ENCODE assay signal across 8 mouse cellular contexts in the genomic region with DNA sequence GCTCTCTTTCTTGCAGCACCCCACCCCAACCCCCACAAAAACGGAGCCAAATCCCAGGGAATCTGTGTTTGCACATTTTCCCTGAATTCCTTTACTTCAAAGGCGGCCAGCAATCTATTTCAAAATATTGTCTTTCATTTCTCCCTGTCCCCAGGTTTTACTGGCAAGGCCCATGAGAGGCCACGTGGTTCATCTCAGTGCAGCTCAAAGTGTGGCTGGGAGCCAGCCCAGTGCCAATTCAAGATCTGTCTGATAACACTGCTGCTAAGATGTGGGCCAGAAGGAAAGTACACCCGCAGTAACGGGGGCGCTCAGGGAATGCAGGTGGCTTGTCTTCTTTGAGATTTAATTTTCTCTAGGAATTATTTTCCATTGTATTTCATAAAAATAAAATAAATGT. TPM values are rescaled to one million over a fixed set of nuclear protein-coding genes. Genes with fewer than 3 reads are reported as not detected.
DNase-seq lines count a peak whose midpoint lies in the region; ATAC-seq and TF ChIP-seq lines count a peak whose summit lies in the region.

No protein-coding gene starts in this region.

- ATAC-seq in intestine, embryonic 15.5 days, result no peak
- ATAC-seq in limb, embryonic 12.5 days (ENCODE audit: insufficient number of reproducible peaks, insufficient read depth, low FRiP score, low TSS enrichment, low read depth), result no peak
- no peak; the same call in 1 of the 2 replicates for ATAC-seq in midbrain, embryonic 15.5 days (replicated peaks)
- no peak for ATAC-seq in activated CD4-positive, CD25-positive, alpha-beta regulatory T cell, adult 4 months
- ATAC-seq in erythroblast, adult 5-6 weeks (replicated peaks; ENCODE audit: low FRiP score, poor library complexity, severe bottlenecking), result no peak

- H3K36me3 ChIP-seq in intestine, embryonic 15.5 days, result no peaks in the 10 kb centered on the region
- H3K36me3 ChIP-seq in limb, embryonic 12.5 days, result peaks cover 21% of the 10 kb centered on the region
- peaks cover 13% of the 10 kb centered on the region for H3K36me3 ChIP-seq in midbrain, embryonic 15.5 days (replicated peaks)

- no peak for TF ChIP-seq CTCF in cortical plate, adult 2 months (IDR thresholded peaks at IDR 0.05; ENCODE audit: extremely low read depth, insufficient read depth, low read length)

- peak overlapping the region; percentile 33; the same call in 1 of the 2 replicates for H3K27ac ChIP-seq in cortical plate, adult 2 months (ENCODE audit: insufficient read depth, low read length)
- no peak overlapping the region for H3K27ac ChIP-seq in intestine, embryonic 15.5 days
- no peak overlapping the region for H3K27ac ChIP-seq in limb, embryonic 12.5 days
- peak overlapping the region; percentile 42 for H3K27ac ChIP-seq in midbrain, embryonic 15.5 days

- 24% methylated on average over 6 of the region's 6 CpGs for WGBS in intestine, embryonic 15.5 days
- 23% methylated on average over 6 of the region's 6 CpGs for WGBS in limb, embryonic 12.5 days
- WGBS in midbrain, embryonic 15.5 days, result 28% methylated on average over 6 of the region's 6 CpGs

- H3K4me1 ChIP-seq in cortical plate, adult 2 months (ENCODE audit: control insufficient read depth, insufficient read depth, low read length), result no peaks in the 10 kb centered on the region
- peaks cover 11% of the 10 kb centered on the region for H3K4me1 ChIP-seq in intestine, embryonic 15.5 days (replicated peaks)
- H3K4me1 ChIP-seq in limb, embryonic 12.5 days (replicated peaks), result peaks cover 11% of the 10 kb centered on the region
- peaks cover 12% of the 10 kb centered on the region for H3K4me1 ChIP-seq in midbrain, embryonic 15.5 days

- peak overlapping the region; percentile 92 for H3K4me2 ChIP-seq in intestine, embryonic 15.5 days (replicated peaks)
- H3K4me2 ChIP-seq in limb, embryonic 12.5 days, result peak overlapping the region; percentile 85
- peak overlapping the region; percentile 57 for H3K4me2 ChIP-seq in midbrain, embryonic 15.5 days

- no peak for TF ChIP-seq POLR2A in cortical plate, adult 2 months (IDR thresholded peaks at IDR 0.05; ENCODE audit: extremely low read depth, insufficient read depth, low read length)

- no peaks in the 10 kb centered on the region for H3K9me3 ChIP-seq in intestine, embryonic 15.5 days
- no peaks in the 10 kb centered on the region for H3K9me3 ChIP-seq in limb, embryonic 12.5 days
- no peaks in the 10 kb centered on the region for H3K9me3 ChIP-seq in midbrain, embryonic 15.5 days

- H3K27me3 ChIP-seq in intestine, embryonic 15.5 days (replicated peaks), result no peaks in the 10 kb centered on the region
- H3K27me3 ChIP-seq in limb, embryonic 12.5 days, result peaks cover 15% of the 10 kb centered on the region
- no peaks in the 10 kb centered on the region for H3K27me3 ChIP-seq in midbrain, embryonic 15.5 days (replicated peaks)

- H3K9ac ChIP-seq in intestine, embryonic 15.5 days, result peak overlapping the region; percentile 46
- no peak overlapping the region for H3K9ac ChIP-seq in limb, embryonic 12.5 days (replicated peaks)
- H3K9ac ChIP-seq in midbrain, embryonic 15.5 days, result peak overlapping the region; percentile 41; the same call in 1 of the 2 replicates

- DNase-seq in urinary bladder, postnatal 14 days (ENCODE audit: low spot score), result peak; percentile 67
- no peak for DNase-seq in urinary bladder, postnatal 4 days (ENCODE audit: low spot score in 2 of 2)

- peak overlapping the region; percentile 39; the same call in 1 of the 2 replicates for H3K4me3 ChIP-seq in cortical plate, adult 2 months (ENCODE audit: insufficient read depth, low read length)
- peak overlapping the region; percentile 48 for H3K4me3 ChIP-seq in intestine, embryonic 15.5 days (replicated peaks)
- peak overlapping the region; percentile 48 for H3K4me3 ChIP-seq in limb, embryonic 12.5 days (replicated peaks)
- H3K4me3 ChIP-seq in midbrain, embryonic 15.5 days, result peak overlapping the region; percentile 34

RNA-seq across cellular contexts. Expression of gene Pomc, which starts 27.5 kb away (rescaled TPM):
- 4.2 and 4.5 TPM in 2 replicates for polyA plus RNA-seq in cortical plate, adult 2 months (2012; rRNA removed)
- 2.4 and 3.4 TPM in 2 replicates for polyA plus RNA-seq in intestine, embryonic 15.5 days (2015; fragmentation: Nextera tagmentation; extraction: Ambion mirVana)
- polyA plus RNA-seq in limb, embryonic 12.5 days (2016; fragmentation: Nextera tagmentation; extraction: Ambion mirVana), result 4.8 and 5.4 TPM in 2 replicates
- polyA plus RNA-seq in midbrain, embryonic 15.5 days (2015; fragmentation: Nextera tagmentation; extraction: Ambion mirVana), result 5.0 and 9.1 TPM in 2 replicates
- polyA plus RNA-seq in activated CD4-positive, CD25-positive, alpha-beta regulatory T cell, adult 4 months (2017; shearing (Covaris generic)), result 1 to 10 TPM; 1.5 to 1.8 TPM
- not detected in 2 replicates for total RNA-seq in erythroblast, adult 5-6 weeks (2015; ENCODE audit: low replicate concordance)
- not detected in 2 replicates for total RNA-seq in erythroblast, adult 5-6 weeks (2017; ENCODE audit: low replicate concordance)

RNA-seq across cellular contexts. Expression of gene Efr3b, which starts 56.5 kb away (rescaled TPM):
- polyA plus RNA-seq in cortical plate, adult 2 months (2012; rRNA removed), result 70.3 and 74.8 TPM in 2 replicates
- 3.0 and 3.2 TPM in 2 replicates for polyA plus RNA-seq in intestine, embryonic 15.5 days (2015; fragmentation: Nextera tagmentation; extraction: Ambion mirVana)
- polyA plus RNA-seq in limb, embryonic 12.5 days (2016; fragmentation: Nextera tagmentation; extraction: Ambion mirVana), result 8.8 and 10.0 TPM in 2 replicates
- 47.8 and 51.7 TPM in 2 replicates for polyA plus RNA-seq in midbrain, embryonic 15.5 days (2015; fragmentation: Nextera tagmentation; extraction: Ambion mirVana)
- polyA plus RNA-seq in activated CD4-positive, CD25-positive, alpha-beta regulatory T cell, adult 4 months (2017; shearing (Covaris generic)), result under 1 TPM in 1 of 2 experiments, not detected in 1; 0.37 TPM
- not detected in 2 replicates for total RNA-seq in erythroblast, adult 5-6 weeks (2015; ENCODE audit: low replicate concordance)
- total RNA-seq in erythroblast, adult 5-6 weeks (2017; ENCODE audit: low replicate concordance), result 9.2 TPM in 1 of 2 replicates, not detected in the other

Comparison
In these comparisons a context has a peak if more than half of its experiments do, and no peak if none do; other contexts are left out.
1. H3K27ac ChIP-seq: peak in cortical plate, adult 2 months (single experiment) and midbrain, embryonic 15.5 days (single experiment); none in intestine, embryonic 15.5 days (single experiment) and limb, embryonic 12.5 days (single experiment).
2. Peak in every context shown above with its lines, with median percentiles within 50 percentile points of each other: H3K4me3 ChIP-seq and H3K4me2 ChIP-seq.